Mouse (Mus musculus): ENCODE results near the gene Lmo3. TPM values are rescaled to one million over a fixed set of nuclear protein-coding genes. Genes with fewer than 3 reads are reported as not detected.

Lmo3 gene
- total and polyA plus RNA-seq, 3 experiments: not detected

DNA sequence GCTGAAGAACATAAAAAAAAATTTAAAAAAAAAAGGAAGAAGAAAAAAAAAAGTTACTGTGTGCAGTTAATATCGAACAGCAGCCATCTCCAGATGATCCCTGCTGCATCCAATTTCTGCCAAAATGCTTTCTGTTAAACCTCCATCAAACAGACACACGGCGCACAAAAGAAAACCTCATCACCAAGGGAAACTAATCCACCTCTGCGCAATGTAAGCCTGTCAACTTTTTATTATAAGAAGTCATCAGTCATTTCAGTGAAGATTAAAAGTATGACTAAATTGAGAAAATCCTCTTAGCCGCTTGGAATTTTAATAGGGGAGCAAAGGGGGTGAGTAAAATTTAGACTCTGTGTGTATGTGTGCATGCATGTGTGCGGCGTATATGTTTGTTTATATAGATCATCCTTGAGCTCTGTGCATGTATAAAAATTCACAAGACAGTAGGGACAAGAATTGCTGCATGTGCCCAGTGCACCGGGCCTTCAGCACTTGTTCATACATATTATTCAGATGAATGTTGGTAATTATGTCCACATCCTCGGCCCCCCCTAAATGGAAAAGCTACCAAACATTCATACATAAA lies 1.2 kb downstream of the Lmo3 start:
- no peak overlapping the region for H3K4me3 ChIP-seq (ENCODE audit: control insufficient read depth in 1 of 2, insufficient read depth in 1 of 2, low read depth in 2 of 2, low read length in 2 of 2)
- H3K27me3 ChIP-seq (ENCODE audit: control insufficient read depth in 1 of 2, insufficient read depth in 2 of 2, low read length in 2 of 2): no peaks in the 10 kb centered on the region
- H3K79me2 ChIP-seq (ENCODE audit: control insufficient read depth, insufficient read depth, low read length, poor library complexity): no peaks in the 10 kb centered on the region
- no peaks in the 10 kb centered on the region for H3K36me3 ChIP-seq (ENCODE audit: control insufficient read depth in 1 of 2, insufficient read depth in 2 of 2, low read length in 2 of 2)
- no peaks in the 10 kb centered on the region for H3K9me3 ChIP-seq (replicated peaks; ENCODE audit: insufficient read depth, low read length)
- H3K27ac ChIP-seq (ENCODE audit: control insufficient read depth, low read depth, low read length): no peak overlapping the region
- H3K9ac ChIP-seq (ENCODE audit: control insufficient read depth, low read depth, low read length, poor library complexity, severe bottlenecking): no peak overlapping the region
- no peak for DNase-seq (ENCODE audit: low read depth, low spot score)
- TF ChIP-seq E2F4 (IDR thresholded peaks at IDR 0.05; ENCODE audit: borderline replicate concordance, low read depth, low read length): no peak
- TF ChIP-seq POLR2AphosphoS5 (IDR thresholded peaks at IDR 0.05; ENCODE audit: borderline replicate concordance, low read depth, low read length): no peak
- TF ChIP-seq GATA1 (IDR thresholded peaks at IDR 0.05; ENCODE audit: low read depth, low read length): no peak
- TF ChIP-seq MYB (IDR thresholded peaks at IDR 0.05; ENCODE audit: low read depth, low read length): no peak
- no peak for TF ChIP-seq USF2 (IDR thresholded peaks at IDR 0.05; ENCODE audit: borderline replicate concordance in 1 of 2, insufficient read depth in 1 of 2, low read depth in 1 of 2, low read length in 2 of 2)
- no peaks in the 10 kb centered on the region for H3K4me1 ChIP-seq (ENCODE audit: control insufficient read depth in 1 of 2, insufficient read depth in 2 of 2, low read length in 2 of 2)

DNA sequence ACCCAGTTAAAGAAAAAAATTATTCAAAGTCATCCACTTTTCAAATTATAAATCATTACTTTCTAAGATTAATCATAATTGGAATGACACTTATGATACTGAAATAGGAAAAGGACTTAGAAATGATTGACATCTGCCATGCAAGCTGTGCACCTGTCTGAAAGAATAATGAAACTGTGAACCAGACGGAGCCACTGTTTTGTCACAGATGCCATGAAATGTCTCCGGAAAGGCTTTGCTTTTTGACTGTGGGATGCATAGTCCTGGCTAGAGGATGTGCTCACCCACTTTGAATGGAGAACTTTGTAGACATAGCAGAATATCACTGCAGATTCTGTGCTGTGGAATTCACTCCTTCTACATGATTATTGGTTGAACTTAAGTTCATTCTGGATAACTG lies 18.4 kb downstream of the Lmo3 start:
- Histone ChIP-seq H3K9ac (ENCODE audit: control insufficient read depth, low read depth, low read length, poor library complexity, severe bottlenecking) (no peak overlapping the region), H3K9me3 (replicated peaks; ENCODE audit: insufficient read depth, low read length) (no peaks in the 10 kb centered on the region), H3K79me2 (ENCODE audit: control insufficient read depth, insufficient read depth, low read length, poor library complexity) (no peaks in the 10 kb centered on the region), H3K4me3 (ENCODE audit: control insufficient read depth in 1 of 2, insufficient read depth in 1 of 2, low read depth in 2 of 2, low read length in 2 of 2) (no peak overlapping the region), H3K27me3 (ENCODE audit: control insufficient read depth in 1 of 2, insufficient read depth in 2 of 2, low read length in 2 of 2) (no peaks in the 10 kb centered on the region), H3K27ac (ENCODE audit: control insufficient read depth, low read depth, low read length) (no peak overlapping the region), H3K36me3 (ENCODE audit: control insufficient read depth in 1 of 2, insufficient read depth in 2 of 2, low read length in 2 of 2) (no peaks in the 10 kb centered on the region), H3K4me1 (ENCODE audit: control insufficient read depth in 1 of 2, insufficient read depth in 2 of 2, low read length in 2 of 2) (no peaks in the 10 kb centered on the region)
- no peak for DNase-seq (ENCODE audit: low read depth, low spot score)
- TF ChIP-seq CTCF (IDR thresholded peaks at IDR 0.05 in 2 of 3, conservative IDR thresholded peaks at IDR 0.05 in 1 of 3; ENCODE audit: control insufficient read depth in 1 of 3, insufficient read depth in 1 of 3, low read depth in 2 of 3, low read length in 3 of 3, poor library complexity in 1 of 3, severe bottlenecking in 1 of 3) (no peak), RAD21 (IDR thresholded peaks at IDR 0.05; ENCODE audit: low read depth, low read length) (no peak), MAFK (IDR thresholded peaks at IDR 0.05; ENCODE audit: borderline replicate concordance, low read depth, low read length) (no peak), MAX (IDR thresholded peaks at IDR 0.05; ENCODE audit: low read length) (no peak), TCF12 (IDR thresholded peaks at IDR 0.05; ENCODE audit: low read depth, low read length) (no peak), MXI1 (IDR thresholded peaks at IDR 0.05; ENCODE audit: low read depth, low read length) (no peak), SMC3 (IDR thresholded peaks at IDR 0.05; ENCODE audit: low read depth, low read length) (no peak), RCOR1 (IDR thresholded peaks at IDR 0.05; ENCODE audit: low read depth, low read length) (no peak), TBP (IDR thresholded peaks at IDR 0.05; ENCODE audit: low read depth, low read length) (no peak), UBTF (IDR thresholded peaks at IDR 0.05; ENCODE audit: borderline replicate concordance, insufficient read depth, low read depth, low read length) (no peak), E2F4 (IDR thresholded peaks at IDR 0.05; ENCODE audit: borderline replicate concordance, low read depth, low read length) (no peak), NRF1 (IDR thresholded peaks at IDR 0.05; ENCODE audit: insufficient read depth, low read depth, low read length, poor library complexity, severe bottlenecking) (no peak), JUND (IDR thresholded peaks at IDR 0.05; ENCODE audit: low read depth, low read length) (no peak), ZMIZ1 (IDR thresholded peaks at IDR 0.05; ENCODE audit: low read depth, low read length) (no peak), CHD2 (IDR thresholded peaks at IDR 0.05; ENCODE audit: low read length) (no peak), ELF1 (IDR thresholded peaks at IDR 0.05; ENCODE audit: low read depth, low read length) (no peak), SIN3A (IDR thresholded peaks at IDR 0.05; ENCODE audit: low read length) (no peak), CHD1 (IDR thresholded peaks at IDR 0.05; ENCODE audit: low read depth, low read length) (no peak)

Data from MEL (cell line).